Comparison of ENCODE assay signal across 25 mouse cellular contexts in the genomic region with DNA sequence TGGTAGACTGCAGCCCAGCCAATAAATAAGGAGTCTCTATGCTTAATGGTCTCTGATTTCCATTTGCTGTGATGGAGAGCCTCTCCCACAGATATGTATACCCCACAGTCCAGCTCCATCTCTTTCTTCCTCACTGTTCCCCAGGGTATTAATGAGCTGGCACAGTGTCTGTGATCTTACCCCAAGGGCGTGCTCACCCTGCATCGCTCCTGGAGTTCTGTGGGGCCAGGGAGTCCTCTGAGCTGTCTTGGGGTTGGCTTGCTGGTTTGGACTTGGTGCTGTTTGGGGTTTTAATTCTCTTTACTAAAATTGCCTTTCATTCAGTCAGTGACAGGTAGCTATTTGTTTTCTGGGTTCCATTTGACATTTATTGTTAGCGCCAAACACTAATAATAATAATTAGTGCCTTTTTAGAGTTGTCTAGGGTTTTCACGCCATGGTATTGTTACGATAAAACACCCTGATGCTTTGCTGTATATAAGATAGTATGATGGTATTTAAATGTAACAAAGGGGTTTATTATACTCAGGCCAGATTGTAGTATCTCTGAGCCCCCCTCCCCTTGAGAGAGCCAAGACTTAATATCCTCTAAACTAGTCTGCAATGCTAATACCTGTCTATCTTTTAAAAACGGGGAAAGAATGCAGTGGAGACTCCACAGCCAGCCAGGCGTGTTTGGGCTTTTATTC. TPM values are rescaled to one million over a fixed set of nuclear protein-coding genes. Genes with fewer than 3 reads are reported as not detected.
"Had no signal": no experiment of that assay in that cellular context is flagged by ENCODE, and none has a peak within 500 bp of the region (broad histone marks: within the 10 kb centered on the region; RNA-seq: fewer than 3 reads in every experiment).

No protein-coding gene starts in this region.

- H3K9me3 ChIP-seq: limb, embryonic 10.5 days; limb, embryonic 13.5 days; liver, embryonic 12.5 days; liver, embryonic 15.5 days; lung, embryonic 15.5 days; midbrain, embryonic 10.5 days had no signal

- H3K27ac ChIP-seq: kidney, postnatal 0 days; layer of hippocampus, adult 2 months; limb, embryonic 10.5 days; limb, embryonic 13.5 days; liver, embryonic 12.5 days; liver, embryonic 15.5 days; lung, embryonic 15.5 days; midbrain, embryonic 10.5 days had no signal

- H3K36me3 ChIP-seq: limb, embryonic 10.5 days; limb, embryonic 13.5 days; liver, embryonic 12.5 days; liver, embryonic 15.5 days; lung, embryonic 15.5 days; midbrain, embryonic 10.5 days had no signal

- H3K9ac ChIP-seq: limb, embryonic 13.5 days; liver, embryonic 12.5 days; liver, embryonic 15.5 days; lung, embryonic 15.5 days had no signal

- H3K4me2 ChIP-seq: limb, embryonic 13.5 days; liver, embryonic 12.5 days; liver, embryonic 15.5 days; lung, embryonic 15.5 days had no signal

- H3K27me3 ChIP-seq: limb, embryonic 13.5 days; liver, embryonic 12.5 days; liver, embryonic 15.5 days; lung, embryonic 15.5 days had no signal

- H3K4me1 ChIP-seq: limb, embryonic 10.5 days; limb, embryonic 13.5 days; liver, embryonic 12.5 days; liver, embryonic 15.5 days; lung, embryonic 15.5 days; midbrain, embryonic 10.5 days had no signal

- DNase-seq: kidney, adult 2 months; kidney, postnatal 25 days; layer of hippocampus, adult 9-11 months; liver; lung, adult 18-20 months; lung, postnatal 10 days; lung, postnatal 4 days; midbrain, embryonic 14.5 days; thymus, adult 18-20 months; thymus, postnatal 36 days had no signal

- H3K4me3 ChIP-seq: layer of hippocampus, adult 2 months; limb, embryonic 10.5 days; limb, embryonic 13.5 days; liver, embryonic 12.5 days; liver, embryonic 15.5 days; lung, embryonic 15.5 days; midbrain, embryonic 10.5 days had no signal

- ATAC-seq: liver, embryonic 12.5 days had no signal

RNA-seq across cellular contexts. Expression of a gene that starts 9.9 kb away (rescaled TPM):
- polyA plus RNA-seq: kidney, adult 2 months; kidney, embryonic 14.5 days; kidney, postnatal 0 days; large intestine, adult 2 months; limb, embryonic 10.5 days; limb, embryonic 13.5 days; liver, embryonic 12.5 days; liver, embryonic 15.5 days; lung, embryonic 15.5 days; midbrain, embryonic 10.5 days; midbrain, embryonic 14.5 days; small intestine, adult 2 months; spleen, adult 2 months; stomach, embryonic 16.5 days; testis, adult 2 months; urinary bladder, adult 2 months had no signal
